Mouse (Mus musculus): ENCODE results near the gene Utp15. TPM values are rescaled to one million over a fixed set of nuclear protein-coding genes. Genes with fewer than 3 reads are reported as not detected.

The Utp15 gene
- polyA plus RNA-seq, 1 experiment from 2014 or later = 37.3 TPM

- Histone ChIP-seq H3K4me3 (replicated peaks; ENCODE audit: low read length) (no peak overlapping the region), H3K4me1 (replicated peaks; ENCODE audit: control insufficient read depth, insufficient read depth, low read length) (0 out of 2 replicates have a peak, but pooled peaks cover 2% of the 10 kb centered on the region), H3K9me3 (ENCODE audit: control insufficient read depth, low read length) (no peaks in the 10 kb centered on the region), H3K36me3 (ENCODE audit: control insufficient read depth, insufficient read depth) (no peaks in the 10 kb centered on the region), H3K27ac (ENCODE audit: low read length) (no peak overlapping the region), H3K4me2 (ENCODE audit: low read length) (no peak overlapping the region), H3K9ac (replicated peaks; ENCODE audit: low read depth, low read length) (no peak overlapping the region), H3K27me3 (replicated peaks; ENCODE audit: control insufficient read depth, insufficient read depth, low read length) (no peaks in the 10 kb centered on the region)
- no peak for ATAC-seq
- 93% methylated on average over 6 of the region's 6 CpGs for WGBS
Measured at GRCm38 (mm10) chr13:98297883-98298482, 35.1 kb upstream of the Utp15 start.

DNA sequence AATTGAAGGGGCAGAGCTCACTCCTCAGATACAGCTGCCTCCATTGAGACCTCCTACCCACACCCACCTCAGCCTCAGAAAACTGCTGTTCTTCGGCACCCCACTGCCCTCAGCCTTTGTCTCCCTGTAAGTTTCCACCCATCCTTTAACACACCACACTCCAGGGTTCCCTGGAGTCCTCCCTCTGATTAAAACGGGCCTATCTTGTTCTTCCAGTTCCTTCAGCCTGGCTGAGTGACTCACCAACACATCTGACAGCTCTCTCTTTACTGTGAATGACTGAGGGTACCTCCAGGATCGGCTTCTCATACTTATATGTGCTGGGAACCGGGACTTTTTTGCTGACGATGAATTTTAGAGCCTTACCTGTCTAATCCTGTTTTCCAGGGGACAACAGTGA, 33.2 kb upstream of the Utp15 start:
- Histone ChIP-seq H3K4me2 (ENCODE audit: low read length) (no peak overlapping the region), H3K36me3 (ENCODE audit: control insufficient read depth, insufficient read depth) (no peaks in the 10 kb centered on the region), H3K27me3 (replicated peaks; ENCODE audit: control insufficient read depth, insufficient read depth, low read length) (no peaks in the 10 kb centered on the region), H3K9me3 (ENCODE audit: control insufficient read depth, low read length) (no peaks in the 10 kb centered on the region), H3K4me3 (replicated peaks; ENCODE audit: low read length) (no peak overlapping the region), H3K27ac (ENCODE audit: low read length) (no peak overlapping the region), H3K4me1 (replicated peaks; ENCODE audit: control insufficient read depth, insufficient read depth, low read length) (0 out of 2 replicates have a peak, but pooled peaks cover 2% of the 10 kb centered on the region), H3K9ac (replicated peaks; ENCODE audit: low read depth, low read length) (no peak overlapping the region)
- no peak for ATAC-seq
- WGBS = 41% methylated on average over 5 of the region's 5 CpGs

- WGBS = 87% methylated on average over 8 of the region's 8 CpGs
Measured at GRCm38 (mm10) chr13:98291712-98292111, 28.9 kb upstream of the Utp15 start.

DNA sequence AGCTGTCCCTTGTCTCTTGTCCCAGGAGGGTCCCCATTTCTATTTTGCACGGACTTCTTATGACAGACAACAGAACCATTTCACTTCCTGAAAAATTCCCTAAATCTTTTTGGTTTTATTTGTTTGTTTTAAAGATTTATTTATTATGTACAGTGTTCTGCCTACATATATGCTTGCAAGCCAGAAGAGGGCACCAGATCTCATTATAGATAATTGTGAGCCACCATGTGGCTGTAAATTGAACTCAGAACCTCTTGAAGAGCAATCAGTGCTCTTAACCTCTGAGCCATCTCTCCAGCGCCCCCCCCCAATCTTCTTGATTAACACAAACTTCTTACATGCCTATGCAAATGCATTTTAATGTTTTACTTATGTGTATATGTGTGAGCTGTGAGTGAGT, 27.9 kb upstream of the Utp15 start:
- 42% methylated on average over 2 of the region's 2 CpGs for WGBS

More at GRCm38 (mm10) chr13:98291712-98292111, 28.9 kb upstream of the Utp15 start:
- Histone ChIP-seq H3K4me3 (replicated peaks; ENCODE audit: low read length) (no peak overlapping the region), H3K4me2 (ENCODE audit: low read length) (no peak overlapping the region), H3K4me1 (replicated peaks; ENCODE audit: control insufficient read depth, insufficient read depth, low read length) (no peaks in the 10 kb centered on the region), H3K9me3 (ENCODE audit: control insufficient read depth, low read length) (no peaks in the 10 kb centered on the region), H3K27me3 (replicated peaks; ENCODE audit: control insufficient read depth, insufficient read depth, low read length) (no peaks in the 10 kb centered on the region), H3K27ac (ENCODE audit: low read length) (no peak overlapping the region), H3K9ac (replicated peaks; ENCODE audit: low read depth, low read length) (no peak overlapping the region), H3K36me3 (ENCODE audit: control insufficient read depth, insufficient read depth) (no peaks in the 10 kb centered on the region)
- no peak for ATAC-seq

GRCm38 (mm10) chr13:98280990-98281650, 18.3 kb upstream of the Utp15 start:
- Histone ChIP-seq H3K36me3 (ENCODE audit: control insufficient read depth, insufficient read depth) (no peaks in the 10 kb centered on the region), H3K9me3 (ENCODE audit: control insufficient read depth, low read length) (no peaks in the 10 kb centered on the region), H3K27me3 (replicated peaks; ENCODE audit: control insufficient read depth, insufficient read depth, low read length) (no peaks in the 10 kb centered on the region), H3K4me3 (replicated peaks; ENCODE audit: low read length) (no peak overlapping the region), H3K27ac (ENCODE audit: low read length) (no peak overlapping the region), H3K9ac (replicated peaks; ENCODE audit: low read depth, low read length) (no peak overlapping the region), H3K4me2 (ENCODE audit: low read length) (no peak overlapping the region), H3K4me1 (replicated peaks; ENCODE audit: control insufficient read depth, insufficient read depth, low read length) (no peaks in the 10 kb centered on the region)
- WGBS = 80% methylated on average over 12 of the region's 12 CpGs
- ATAC-seq = no peak

More for the DNA sequence above, 27.9 kb upstream of the Utp15 start:
- Histone ChIP-seq H3K27me3 (replicated peaks; ENCODE audit: control insufficient read depth, insufficient read depth, low read length) (no peaks in the 10 kb centered on the region), H3K27ac (ENCODE audit: low read length) (no peak overlapping the region), H3K9ac (replicated peaks; ENCODE audit: low read depth, low read length) (no peak overlapping the region), H3K4me3 (replicated peaks; ENCODE audit: low read length) (no peak overlapping the region), H3K36me3 (ENCODE audit: control insufficient read depth, insufficient read depth) (no peaks in the 10 kb centered on the region), H3K4me1 (replicated peaks; ENCODE audit: control insufficient read depth, insufficient read depth, low read length) (no peaks in the 10 kb centered on the region), H3K9me3 (ENCODE audit: control insufficient read depth, low read length) (no peaks in the 10 kb centered on the region), H3K4me2 (ENCODE audit: low read length) (no peak overlapping the region)
- ATAC-seq = no peak

GRCm38 (mm10) chr13:98279686-98280085, 16.8 kb upstream of the Utp15 start, which contains the start of gene Gm21976:
TSS of gene Gm21976 (plus strand) at chr13:98279887.
- Histone ChIP-seq H3K4me1 (replicated peaks; ENCODE audit: control insufficient read depth, insufficient read depth, low read length) (no peaks in the 10 kb centered on the region), H3K9ac (replicated peaks; ENCODE audit: low read depth, low read length) (no peak within 1 kb of the TSS), H3K9me3 (ENCODE audit: control insufficient read depth, low read length) (no peaks in the 10 kb centered on the region), H3K36me3 (ENCODE audit: control insufficient read depth, insufficient read depth) (no peaks in the 10 kb centered on the region), H3K27ac (ENCODE audit: low read length) (no peak within 1 kb of the TSS), H3K27me3 (replicated peaks; ENCODE audit: control insufficient read depth, insufficient read depth, low read length) (no peaks in the 10 kb centered on the region), H3K4me2 (ENCODE audit: low read length) (no peak within 1 kb of the TSS), H3K4me3 (replicated peaks; ENCODE audit: low read length) (no peak within 1 kb of the TSS)
- WGBS = 85% methylated on average over 5 of the region's 5 CpGs
- no peak for ATAC-seq

DNA sequence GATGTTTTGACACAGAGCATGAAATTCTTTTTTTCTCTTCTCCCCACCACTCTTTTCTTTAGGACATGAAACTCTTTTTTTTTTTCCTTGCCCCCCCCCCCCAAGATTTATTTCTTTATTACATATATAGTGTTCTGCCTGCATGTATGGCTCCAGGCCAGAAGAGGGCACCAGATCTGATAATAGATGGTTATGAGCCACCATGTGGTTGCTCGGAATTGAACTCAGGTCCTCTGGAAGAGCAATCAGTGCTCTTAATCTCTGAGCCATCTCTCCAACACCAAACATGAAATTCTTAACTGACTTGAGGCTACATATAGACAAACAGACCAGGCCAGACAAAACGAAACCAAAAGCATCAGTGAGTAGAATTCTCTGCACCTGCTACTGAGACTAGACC, 14.7 kb upstream of the Utp15 start:
- H3K27me3 ChIP-seq (replicated peaks; ENCODE audit: control insufficient read depth, insufficient read depth, low read length) = no peaks in the 10 kb centered on the region
- no peak overlapping the region for H3K27ac ChIP-seq (ENCODE audit: low read length)
- WGBS = 91% methylated on average over 2 of the region's 2 CpGs
- no peak overlapping the region for H3K9ac ChIP-seq (replicated peaks; ENCODE audit: low read depth, low read length)
- no peaks in the 10 kb centered on the region for H3K9me3 ChIP-seq (ENCODE audit: control insufficient read depth, low read length)
- ATAC-seq = no peak
- H3K4me1 ChIP-seq (replicated peaks; ENCODE audit: control insufficient read depth, insufficient read depth, low read length) = no peaks in the 10 kb centered on the region
- peaks cover 15% of the 10 kb centered on the region for H3K36me3 ChIP-seq (ENCODE audit: control insufficient read depth, insufficient read depth)
- H3K4me2 ChIP-seq (ENCODE audit: low read length) = no peak overlapping the region
- H3K4me3 ChIP-seq (replicated peaks; ENCODE audit: low read length) = no peak overlapping the region

- Histone ChIP-seq H3K9me3 (ENCODE audit: control insufficient read depth, low read length) (no peaks in the 10 kb centered on the region), H3K36me3 (ENCODE audit: control insufficient read depth, insufficient read depth) (peaks cover 19% of the 10 kb centered on the region), H3K9ac (replicated peaks; ENCODE audit: low read depth, low read length) (no peak overlapping the region), H3K27ac (ENCODE audit: low read length) (no peak overlapping the region), H3K27me3 (replicated peaks; ENCODE audit: control insufficient read depth, insufficient read depth, low read length) (no peaks in the 10 kb centered on the region), H3K4me3 (replicated peaks; ENCODE audit: low read length) (no peak overlapping the region), H3K4me1 (replicated peaks; ENCODE audit: control insufficient read depth, insufficient read depth, low read length) (no peaks in the 10 kb centered on the region), H3K4me2 (ENCODE audit: low read length) (no peak overlapping the region)
- ATAC-seq = no peak
- 89% methylated on average over 7 of the region's 7 CpGs for WGBS
Measured at GRCm38 (mm10) chr13:98276253-98276652, 13.4 kb upstream of the Utp15 start.

DNA sequence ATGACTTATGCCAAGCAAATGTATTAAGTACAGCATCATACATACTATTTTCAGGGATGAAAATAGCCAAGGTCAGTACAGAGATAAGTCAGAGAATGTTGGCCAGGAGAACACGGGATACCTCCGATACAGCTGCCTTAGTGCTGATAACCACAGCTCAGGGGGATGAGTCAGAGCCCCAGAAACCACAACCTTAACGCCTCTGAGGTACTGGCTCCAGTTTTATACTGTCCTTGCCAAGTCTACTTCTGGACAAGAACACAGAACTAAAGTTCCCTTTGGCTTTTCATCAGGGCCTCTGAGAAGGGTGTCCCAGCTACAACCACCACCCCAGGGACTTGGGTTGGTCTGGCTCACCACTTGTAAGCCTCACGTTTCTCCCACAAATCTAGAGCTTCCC, 12.8 kb upstream of the Utp15 start:
- H3K9ac ChIP-seq (replicated peaks; ENCODE audit: low read depth, low read length) = no peak overlapping the region
- no peak for ATAC-seq
- WGBS = 84% methylated on average over 4 of the region's 4 CpGs
- H3K27ac ChIP-seq (ENCODE audit: low read length) = no peak overlapping the region
- no peak overlapping the region for H3K4me2 ChIP-seq (ENCODE audit: low read length)
- H3K4me3 ChIP-seq (replicated peaks; ENCODE audit: low read length) = no peak overlapping the region
- no peaks in the 10 kb centered on the region for H3K27me3 ChIP-seq (replicated peaks; ENCODE audit: control insufficient read depth, insufficient read depth, low read length)
- H3K4me1 ChIP-seq (replicated peaks; ENCODE audit: control insufficient read depth, insufficient read depth, low read length) = no peaks in the 10 kb centered on the region
- H3K9me3 ChIP-seq (ENCODE audit: control insufficient read depth, low read length) = no peaks in the 10 kb centered on the region
- peaks cover 23% of the 10 kb centered on the region for H3K36me3 ChIP-seq (ENCODE audit: control insufficient read depth, insufficient read depth)

All from forebrain, embryonic 16.5 days (tissue).